Mouse (Mus musculus) urinary bladder, postnatal 36 days (tissue): Measurements from ENCODE around the gene Tmem217.
A peak's percentile ranks its signal among the peaks of the same experiment; 100 is the strongest.
"Not testable (repeated sequence)": the region's sequence is repeated elsewhere in the genome, so short reads cannot be mapped to it uniquely, and the experiment has no call there.

ENCODE experiments used
- DNase-seq, 2 experiments: peaks; one replicate each; pipeline ENCODE4 v3.0.0; 2022; ENCODE audit warnings: low spot score in 2 of 2, mixed read lengths in 1 of 2

The Tmem217 gene

DNA sequence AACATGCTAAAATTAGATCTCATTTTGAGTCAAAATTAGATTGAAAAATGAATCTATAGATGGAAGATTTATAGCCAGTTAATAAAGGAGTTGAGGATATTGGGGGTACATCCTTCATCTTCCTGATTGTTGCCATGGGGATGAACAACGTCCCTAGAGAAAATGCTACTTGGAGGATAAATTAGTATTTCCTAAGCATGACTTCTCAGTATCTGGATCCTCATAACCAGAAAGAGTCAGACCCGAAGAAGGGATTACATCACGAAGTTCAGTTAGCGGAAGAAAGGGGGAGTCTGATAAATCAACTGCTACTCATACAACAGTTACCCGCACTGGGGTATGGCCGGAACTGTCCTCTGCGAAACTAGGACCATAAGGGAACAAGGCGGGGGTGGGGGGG is 3.2 kb downstream of the Tmem217 start:
- DNase-seq = no peak

GRCm38 (mm10) chr17:29548494-29548893 is 3.7 kb downstream of the Tmem217 start:
- no peak for DNase-seq

DNA sequence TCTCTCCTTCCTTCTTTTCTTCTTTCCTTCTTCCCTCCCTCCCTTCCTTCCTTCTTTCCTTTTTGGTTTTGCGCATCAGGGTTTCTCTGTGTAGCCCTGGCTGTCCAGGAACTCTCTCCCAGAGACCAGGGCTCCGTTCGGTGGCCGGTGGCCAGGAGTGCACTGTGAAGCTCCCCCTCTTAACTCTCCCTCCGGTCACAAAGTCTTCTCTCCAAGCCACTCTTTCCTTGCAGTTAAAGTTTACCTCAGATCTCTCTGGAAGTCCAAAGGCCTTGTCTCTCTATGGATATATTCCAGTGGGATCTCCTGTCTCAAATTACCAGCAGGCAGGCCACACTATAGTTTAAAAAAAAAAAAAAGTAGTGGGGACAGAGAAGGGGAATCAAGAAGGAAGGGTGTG is 6.9 kb downstream of the Tmem217 start:
- no peak for DNase-seq

GRCm38 (mm10) chr17:29544064-29544463 is 8.1 kb downstream of the Tmem217 start:
- DNase-seq = no peak

DNA sequence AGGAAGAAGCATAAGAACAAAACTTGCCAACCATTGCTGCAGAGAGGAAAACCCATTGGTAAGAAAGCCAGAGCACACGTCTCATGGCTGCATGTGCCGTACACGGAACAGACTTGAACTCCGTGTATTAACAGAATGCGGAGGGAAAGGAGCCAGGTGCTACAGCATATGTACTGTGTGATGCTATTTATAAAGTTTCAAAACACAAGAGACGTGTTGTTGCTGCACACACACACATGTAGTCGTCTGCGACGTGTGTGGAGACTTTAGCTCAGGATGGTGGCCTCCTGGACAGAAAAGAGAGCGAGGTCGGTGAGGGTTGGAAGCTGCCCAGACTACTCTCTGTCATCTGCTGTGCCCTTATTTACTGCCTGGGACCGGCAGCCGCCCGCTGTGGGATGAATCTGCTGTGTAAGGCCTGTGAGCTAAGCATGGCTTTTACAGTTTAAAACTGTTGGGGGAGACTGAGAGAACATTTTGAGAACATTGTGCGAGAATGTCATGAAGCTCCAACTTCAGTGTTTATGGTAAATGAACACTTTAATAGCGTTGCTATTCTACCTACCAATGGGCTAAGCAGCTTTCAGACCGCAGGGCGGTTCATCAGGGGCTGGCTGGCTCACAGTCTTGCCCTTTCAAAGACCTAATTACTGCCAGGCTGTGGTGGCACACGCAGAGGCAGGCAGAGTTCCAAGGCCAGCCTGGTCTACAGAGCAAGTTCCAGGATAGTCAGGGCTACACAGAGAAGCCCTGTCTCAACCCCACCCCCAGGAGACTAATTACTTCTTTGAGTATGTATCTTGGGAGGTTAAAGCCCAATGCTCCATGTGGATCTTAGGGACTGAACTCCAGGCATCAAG is 9.1 kb downstream of the Tmem217 start:
- no peak for DNase-seq

GRCm38 (mm10) chr17:29541419-29541818 is 10.8 kb downstream of the Tmem217 start:
- peak; percentile 52 to 81 for DNase-seq

DNA sequence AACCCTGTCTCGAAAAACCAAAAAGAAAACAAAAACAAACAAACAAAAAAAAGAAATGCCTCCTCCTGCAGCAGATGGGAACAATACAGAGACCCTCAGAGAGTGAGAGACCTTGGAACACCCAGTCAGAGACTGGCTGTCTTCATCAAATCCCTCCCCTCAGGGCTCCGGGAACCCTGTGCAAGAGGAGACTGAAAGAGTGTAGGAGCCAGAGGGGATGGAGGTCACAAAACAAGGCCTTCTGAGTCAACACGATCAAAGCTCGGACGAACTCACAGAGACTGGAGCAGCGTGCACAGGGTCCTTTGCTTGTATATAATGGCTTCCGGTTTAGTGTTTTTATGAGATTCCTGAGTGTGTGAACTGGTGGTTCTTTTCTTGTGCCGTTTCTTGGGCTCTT is 11.8 kb downstream of the Tmem217 start:
- DNase-seq = no peak

- DNase-seq = no peak
Measured at GRCm38 (mm10) chr17:29533866-29534265, 18.3 kb downstream of the Tmem217 start.

DNA sequence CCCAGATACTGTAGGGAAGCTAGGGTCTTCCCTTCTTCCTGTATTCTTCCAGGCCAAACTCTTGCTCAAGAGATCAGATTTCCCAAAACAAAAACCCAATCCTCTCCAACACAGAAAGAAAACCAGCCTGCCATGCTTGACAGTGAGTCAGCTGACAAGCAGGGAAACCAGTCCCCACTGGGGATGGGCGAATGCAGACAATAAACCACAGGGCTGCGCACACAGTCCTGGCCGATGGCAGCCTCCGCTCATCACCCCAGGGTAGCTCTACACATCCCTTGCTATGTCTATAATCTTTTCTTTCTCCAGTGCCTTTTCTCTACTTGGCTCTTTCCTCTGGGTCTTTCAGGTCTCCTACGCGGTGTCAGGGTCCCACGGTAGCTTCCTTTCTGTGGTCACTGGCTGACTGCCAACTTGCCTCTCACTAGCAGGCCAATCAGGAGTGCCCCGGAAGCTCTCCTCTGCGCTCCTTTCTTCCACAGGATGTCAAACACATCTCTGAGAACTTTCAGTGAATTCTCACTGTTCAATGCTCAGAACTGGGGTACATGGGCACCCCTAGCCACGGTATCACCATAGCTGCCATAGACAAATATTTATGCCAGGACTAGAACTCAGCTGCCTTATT is 20.3 kb downstream of the Tmem217 start:
- no peak for DNase-seq

- DNase-seq = no peak
Measured at GRCm38 (mm10) chr17:29531278-29531677, 20.9 kb downstream of the Tmem217 start.

DNA sequence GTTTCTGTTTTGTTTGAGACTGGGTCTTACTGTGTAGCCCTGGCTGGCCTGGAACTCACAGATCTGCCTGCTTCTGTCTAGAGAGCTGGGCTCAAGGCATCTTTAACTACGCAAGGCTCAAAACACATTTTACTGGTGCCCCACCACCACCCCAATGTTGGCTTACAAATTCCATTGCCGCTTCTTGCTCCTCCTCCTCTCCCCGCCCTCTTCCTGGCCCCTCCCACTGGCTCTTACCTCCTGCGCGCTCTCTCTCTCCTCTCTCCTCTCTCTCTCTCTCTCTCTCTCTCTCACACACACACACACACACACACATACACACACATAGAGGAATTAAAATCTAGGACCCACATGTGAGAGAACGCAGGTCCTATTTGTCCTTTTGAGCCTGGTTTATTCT is 21.7 kb downstream of the Tmem217 start:
- no peak for DNase-seq

DNA sequence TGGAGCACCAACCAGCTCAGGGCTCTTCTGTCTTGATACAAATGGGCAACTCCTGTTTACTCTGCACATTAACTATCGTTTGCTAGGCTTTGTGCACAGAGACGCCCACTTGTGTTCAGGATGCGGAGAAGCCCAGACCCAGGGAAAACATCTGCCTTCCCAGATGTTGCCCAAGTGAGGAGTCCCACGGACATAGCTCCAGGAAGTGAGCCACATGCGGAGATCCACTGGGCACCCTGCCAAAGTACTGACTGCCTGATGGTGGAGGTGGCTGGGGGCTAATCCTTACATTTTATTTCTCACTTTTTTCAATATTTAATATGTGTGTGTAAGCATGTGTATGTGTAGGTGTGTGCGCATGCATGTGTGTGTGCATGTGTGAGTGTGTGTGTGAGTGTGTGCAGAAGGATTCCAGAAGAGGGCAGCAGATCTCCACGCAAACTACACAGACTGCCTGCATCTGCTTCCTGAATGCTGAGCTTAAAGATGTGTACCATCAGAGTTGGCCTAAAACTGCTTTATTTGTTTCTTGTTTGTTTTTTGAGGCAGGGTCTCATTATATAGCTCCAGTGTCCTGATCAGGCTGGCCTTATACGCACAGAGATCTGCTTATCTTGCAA is 23.5 kb downstream of the Tmem217 start:
- no peak for DNase-seq

- DNase-seq = no peak
Measured at GRCm38 (mm10) chr17:29525613-29526012, 26.6 kb downstream of the Tmem217 start.

- DNase-seq = no peak
Measured at GRCm38 (mm10) chr17:29519731-29520130, 32.5 kb downstream of the Tmem217 start.

DNA sequence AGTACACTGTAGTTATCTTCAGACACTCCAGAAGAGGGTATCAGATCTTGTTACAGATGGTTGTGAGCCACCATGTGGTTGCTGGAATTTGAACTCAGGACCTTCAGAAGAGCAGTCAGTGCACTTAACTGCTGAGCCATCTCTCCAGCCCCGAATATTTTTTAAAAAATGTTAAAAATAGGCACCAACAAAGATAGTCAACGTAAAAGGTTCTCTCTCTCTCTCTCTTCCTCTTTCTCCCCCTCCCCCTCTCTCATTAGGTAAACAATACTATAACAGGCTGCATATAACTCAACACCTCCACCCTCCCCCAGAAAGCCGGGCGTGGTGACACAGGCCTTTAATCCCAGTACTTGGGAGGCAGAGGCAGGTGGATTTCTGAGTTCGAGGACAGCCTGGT is 33.5 kb downstream of the Tmem217 start:
- not testable (repeated sequence) for DNase-seq

DNA sequence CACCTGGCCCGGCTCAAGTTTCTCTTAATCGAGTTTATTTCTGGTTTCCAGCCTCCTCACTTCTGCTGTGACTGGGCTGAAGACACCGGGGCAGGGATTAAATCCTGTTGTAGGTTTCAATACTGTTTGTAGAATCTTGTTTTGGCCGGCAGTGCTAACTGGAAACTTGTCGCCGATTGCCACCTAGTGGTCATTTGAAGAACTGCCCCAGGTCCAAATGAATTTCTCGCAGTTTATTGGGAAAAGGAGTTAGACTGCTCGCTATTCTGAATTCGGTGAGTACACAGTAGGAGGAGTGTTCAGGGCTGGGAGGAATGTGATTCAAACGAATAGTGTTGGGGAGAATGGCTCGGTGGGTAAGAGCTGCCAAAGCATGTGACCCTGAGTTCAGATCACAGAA is 37.8 kb downstream of the Tmem217 start:
- DNase-seq = peak; percentile 72 to 81

- peak; percentile 58 to 74 for DNase-seq
Measured at GRCm38 (mm10) chr17:29513044-29513730, 39.0 kb downstream of the Tmem217 start.

GRCm38 (mm10) chr17:29510691-29511090 is 41.5 kb downstream of the Tmem217 start:
- no peak for DNase-seq

GRCm38 (mm10) chr17:29508927-29509608 is 43.1 kb downstream of the Tmem217 start:
- no peak for DNase-seq

DNA sequence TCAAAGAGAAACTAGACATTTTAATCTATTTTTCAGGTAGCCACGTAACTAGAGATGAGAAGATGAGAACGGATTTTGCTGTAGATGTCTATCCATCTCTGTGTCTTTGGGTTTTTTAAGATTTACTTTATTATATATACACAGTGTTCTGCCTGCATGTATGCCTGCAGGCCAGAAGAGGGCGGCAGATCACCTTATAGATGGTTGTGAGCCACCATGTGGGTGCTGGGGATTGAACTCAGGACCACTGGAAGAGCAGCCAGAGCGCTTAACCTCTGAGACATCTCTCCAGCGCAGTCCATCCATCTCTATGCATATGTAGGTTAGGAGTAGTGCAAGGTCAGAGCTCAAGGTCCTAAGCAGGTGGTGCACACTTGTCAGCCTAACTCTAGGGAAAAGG is 48.5 kb downstream of the Tmem217 start:
- no peak for DNase-seq
